Mouse (Mus musculus) hindbrain, embryonic 11.5 days (tissue): ENCODE results near the gene Bclaf1. TPM values are rescaled to one million over a fixed set of nuclear protein-coding genes. Genes with fewer than 3 reads are reported as not detected.

Experiments used
- ATAC-seq: fragments of 200-750 bp; cut with Nextera tagmentation; 2 replicates; pipeline ENCODE4 v1.8.0; 2017; ENCODE audit warnings: mild to moderate bottlenecking, moderate TSS enrichment, moderate library complexity; ENCODE audit not compliant: low FRiP score
- DNase-seq: peaks from one replicate; pipeline ENCODE4 v3.0.0-alpha.2; 2015; ENCODE audit warnings: low spot score
- H3K27ac ChIP-seq: fragments of 300-500 bp; sonication (generic); 2 replicates; pipeline ENCODE4 v1.5.1; 2014; ENCODE audit warnings: mild to moderate bottlenecking, low read depth, low read length
- H3K27me3 ChIP-seq: fragments of 300-500 bp; sonication (generic); 2 replicates; pipeline ENCODE4 v1.6.1; 2014; ENCODE audit warnings: mild to moderate bottlenecking, low read length, moderate library complexity, mixed read lengths; ENCODE audit not compliant: control insufficient read depth, insufficient read depth
- H3K36me3 ChIP-seq: fragments of 300-500 bp; sonication (generic); 2 replicates; pipeline ENCODE4 v1.6.1; 2014; ENCODE audit warnings: mild to moderate bottlenecking, low read length, moderate library complexity, mixed read lengths; ENCODE audit not compliant: control insufficient read depth, insufficient read depth
- H3K4me1 ChIP-seq: fragments of 300-500 bp; sonication (generic); replicated peaks from 2 replicates; pipeline ENCODE4 v1.6.1; 2014; ENCODE audit warnings: low read length, mixed read lengths; ENCODE audit not compliant: control insufficient read depth, insufficient read depth
- H3K4me2 ChIP-seq: fragments of 300-500 bp; sonication (generic); replicated peaks from 2 replicates; pipeline ENCODE4 v1.6.1; 2014; ENCODE audit warnings: mild to moderate bottlenecking, low read depth, low read length
- H3K4me3 ChIP-seq: fragments of 300-500 bp; sonication (generic); 2 replicates; pipeline ENCODE4 v1.5.1; 2014; ENCODE audit warnings: low read depth, low read length
- H3K9ac ChIP-seq: fragments of 300-500 bp; sonication (generic); 2 replicates; pipeline ENCODE4 v1.6.1; 2014; ENCODE audit warnings: low read depth, low read length
- H3K9me3 ChIP-seq: fragments of 300-500 bp; sonication (generic); 2 replicates; pipeline ENCODE4 v1.6.1; 2016; ENCODE audit warnings: low read length; ENCODE audit not compliant: control insufficient read depth
- whole genome bisulfite sequencing: fragments of 180-500 bp; shearing (Covaris S2); extraction: QIAGEN DNeasy Blood & Tissue Kit; methylation state at CpG from one replicate; pipeline ENCODE4 v1.1.7; 2014; 5-methylcytosine and 5-hydroxymethylcytosine counted together
- polyA plus RNA-seq: library from polyadenylated mRNA; unstranded; fragments of >200 nt; fragmentation: Nextera tagmentation; extraction: Ambion mirVana; gene quantifications from 2 replicates; pipeline ENCODE4 v1.2.1, GENCODE M21; 2014

Bclaf1 gene
- polyA plus RNA-seq, 1 experiment from 2014 or later, result 181 TPM

DNA sequence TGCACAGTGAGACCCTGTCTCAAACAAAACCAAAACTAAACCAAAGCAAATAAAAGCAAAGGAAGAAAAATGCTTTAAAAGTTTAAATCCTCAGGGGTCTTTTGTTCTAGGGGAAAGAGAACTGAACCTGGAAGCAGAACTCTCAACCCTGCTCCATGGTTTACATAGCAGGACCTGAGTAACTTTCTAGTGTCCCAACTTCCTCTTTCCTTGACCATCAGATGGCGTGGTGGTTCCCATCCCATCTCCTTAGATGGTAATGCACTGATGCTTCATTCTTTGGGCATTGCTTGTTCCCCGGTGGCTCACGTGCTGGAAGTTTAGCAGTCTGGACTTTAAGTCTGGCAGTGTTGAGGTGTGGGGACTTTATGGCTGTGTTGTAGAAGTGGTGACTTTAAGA is 69.1 kb downstream of the Bclaf1 start:
- no peaks in the 10 kb centered on the region for H3K36me3 ChIP-seq
- no peak overlapping the region for H3K4me3 ChIP-seq
- no peaks in the 10 kb centered on the region for H3K9me3 ChIP-seq
- no peak for ATAC-seq
- WGBS, result 92% methylated on average over 3 of the region's 3 CpGs
- no peaks in the 10 kb centered on the region for H3K27me3 ChIP-seq
- H3K9ac ChIP-seq, result no peak overlapping the region
- H3K4me1 ChIP-seq, result no peaks in the 10 kb centered on the region
- no peak overlapping the region for H3K4me2 ChIP-seq
- DNase-seq, result no peak
- H3K27ac ChIP-seq, result no peak overlapping the region

DNA sequence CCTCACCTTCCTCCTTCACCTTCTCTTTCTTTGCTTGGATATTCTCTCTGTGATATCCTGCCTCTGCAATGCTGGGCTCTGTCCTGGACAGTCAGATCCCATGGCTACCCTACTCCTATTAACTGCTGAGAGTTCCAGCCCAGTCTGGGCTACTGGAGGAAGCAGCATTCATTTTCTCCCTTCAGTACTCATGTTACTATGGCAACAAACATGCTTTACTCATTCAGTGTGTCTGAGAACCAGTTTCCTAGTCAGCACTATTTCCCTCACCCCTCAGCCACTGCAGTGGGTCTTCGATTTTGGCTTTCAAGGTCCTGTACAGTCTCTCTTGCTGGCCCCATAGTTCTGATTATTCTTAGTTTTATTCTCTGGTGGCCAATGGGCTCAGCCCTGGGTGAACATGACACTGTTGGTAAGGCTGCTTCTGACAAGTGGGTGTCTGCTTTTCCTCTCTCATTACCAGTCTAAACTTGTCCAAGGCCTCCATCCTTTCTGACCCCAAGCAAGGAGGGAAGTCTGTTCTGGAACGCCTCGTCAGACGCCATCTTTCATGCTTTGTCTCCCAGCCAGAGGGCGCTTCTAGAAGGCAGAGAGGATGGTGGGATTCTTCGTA is 70.6 kb downstream of the Bclaf1 start:
- Histone ChIP-seq H3K4me1 (no peaks in the 10 kb centered on the region), H3K36me3 (no peaks in the 10 kb centered on the region), H3K27ac (no peak overlapping the region), H3K9me3 (no peaks in the 10 kb centered on the region), H3K9ac (no peak overlapping the region), H3K4me2 (no peak overlapping the region), H3K27me3 (no peaks in the 10 kb centered on the region), H3K4me3 (no peak overlapping the region)
- ATAC-seq (no peak), DNase-seq (peak; percentile 13)
- 75% methylated on average over 6 of the region's 6 CpGs for WGBS

DNA sequence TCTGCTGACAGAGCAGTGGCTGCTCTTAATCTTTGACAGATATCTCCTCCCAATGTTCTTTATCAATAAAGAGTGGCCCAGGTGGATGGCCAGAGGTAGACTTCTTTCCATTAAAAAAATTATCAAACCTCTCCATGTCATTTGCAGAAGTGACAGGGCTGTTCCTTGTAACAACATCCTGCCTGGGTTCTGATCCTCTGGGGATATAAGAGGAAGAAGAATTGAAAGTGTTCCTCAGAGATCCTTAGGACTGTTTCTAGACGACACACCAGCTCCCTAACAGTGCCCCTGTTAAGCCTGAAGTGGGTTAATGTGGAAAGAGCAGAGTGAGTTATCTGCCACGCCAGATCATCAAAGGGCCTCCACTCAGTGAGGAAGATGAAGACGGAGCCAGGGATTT is 78.3 kb downstream of the Bclaf1 start:
- Histone ChIP-seq H3K4me1 (no peaks in the 10 kb centered on the region), H3K27ac (no peak overlapping the region), H3K9me3 (no peaks in the 10 kb centered on the region), H3K4me3 (no peak overlapping the region), H3K36me3 (no peaks in the 10 kb centered on the region), H3K9ac (no peak overlapping the region), H3K27me3 (no peaks in the 10 kb centered on the region), H3K4me2 (no peak overlapping the region)
- ATAC-seq (no peak), DNase-seq (no peak)
- WGBS, result 74% methylated on average over 3 of the region's 3 CpGs

Other genes starting within 250 kb of the Bclaf1 start
- gene Map7, start 164.0 kb upstream of the Bclaf1 start, polyA plus RNA-seq, result 5.8 and 6.7 TPM in 2 replicates
- gene Mtfr2, start 35.3 kb downstream of the Bclaf1 start, polyA plus RNA-seq, result 2.3 and 3.7 TPM in 2 replicates